Mouse (Mus musculus) CD4-positive naive resting alpha-beta T cell, adult 76 days (primary cell): ENCODE results near the gene B830017H08Rik. TPM values are rescaled to one million over a fixed set of nuclear protein-coding genes. Genes with fewer than 3 reads are reported as not detected.

Experiments used
- total RNA-seq: library from RNA; stranded (reverse); gene quantifications from one replicate; pipeline ENCODE4 v1.2.4, GENCODE M21; 2023

B830017H08Rik gene
- total RNA-seq: not detected

GRCm38 (mm10) chr16:17832821-17833220, at the start of gene B830017H08Rik:
B830017H08Rik (plus strand) TSS chr16:17833121.

GRCm38 (mm10) chr16:17796971-17797811, 35.7 kb upstream of the B830017H08Rik start, which contains the start of gene Scarf2:
Scarf2 (plus strand) TSS chr16:17797282.

GRCm38 (mm10) chr16:17838051-17838450, 5.1 kb downstream of the B830017H08Rik start, which contains the start of gene Car15:
Car15 (minus strand) TSS chr16:17838364.

Other genes starting within 250 kb of the B830017H08Rik start
- gene Slc7a4, start 249.9 kb upstream of the B830017H08Rik start, total RNA-seq: not detected
- 54.0 TPM for gene Smpd4, start 213.8 kb upstream of the B830017H08Rik start, total RNA-seq
- gene Ccdc74a, start 186.7 kb upstream of the B830017H08Rik start, total RNA-seq: not detected
- gene Med15, start 100.2 kb upstream of the B830017H08Rik start, total RNA-seq: 147 TPM
- 11.3 TPM for gene Klhl22, start 73.5 kb upstream of the B830017H08Rik start, total RNA-seq
- not detected for gene Scarf2, start 35.8 kb upstream of the B830017H08Rik start, total RNA-seq
- gene Car15, start 5.2 kb downstream of the B830017H08Rik start, total RNA-seq: 22.5 TPM
- 4.2 TPM for gene Gm20518, start 58.5 kb downstream of the B830017H08Rik start, total RNA-seq
- not detected for gene Tssk1, start 61.1 kb downstream of the B830017H08Rik start, total RNA-seq
- 71.5 TPM for gene Dgcr2, start 65.4 kb downstream of the B830017H08Rik start, total RNA-seq
- not detected for gene Tssk2, start 65.5 kb downstream of the B830017H08Rik start, total RNA-seq
- gene Ess2, start 78.2 kb downstream of the B830017H08Rik start, total RNA-seq: 70.1 TPM
- not detected for gene Gsc2, start 81.9 kb downstream of the B830017H08Rik start, total RNA-seq
- gene Slc25a1, start 95.1 kb downstream of the B830017H08Rik start, total RNA-seq: 19.6 TPM
- gene Vpreb2, start 147.3 kb downstream of the B830017H08Rik start, total RNA-seq: not detected
- 4.8 TPM for gene Dgcr6, start 219.7 kb downstream of the B830017H08Rik start, total RNA-seq